Mouse (Mus musculus) v-Abl transformed pro-B cells (cell line): Measurements from ENCODE around the gene Cnnm3.

ENCODE experiments used
- in situ Hi-C, 2 experiments: fragments of 400-800 bp; cut with MboI; formaldehyde crosslinking; loops; one replicate each; pipeline ENCODE4 v1.15.1; 2025; ENCODE audit not compliant: unreplicated experiment in 2 of 2

The Cnnm3 gene

GRCm38 (mm10) chr1:36511289-36512021, at the start of gene Cnnm3:
TSS of gene Cnnm3 (plus strand) at chr1:36511867.
- in situ Hi-C loops, result no loop called here

DNA sequence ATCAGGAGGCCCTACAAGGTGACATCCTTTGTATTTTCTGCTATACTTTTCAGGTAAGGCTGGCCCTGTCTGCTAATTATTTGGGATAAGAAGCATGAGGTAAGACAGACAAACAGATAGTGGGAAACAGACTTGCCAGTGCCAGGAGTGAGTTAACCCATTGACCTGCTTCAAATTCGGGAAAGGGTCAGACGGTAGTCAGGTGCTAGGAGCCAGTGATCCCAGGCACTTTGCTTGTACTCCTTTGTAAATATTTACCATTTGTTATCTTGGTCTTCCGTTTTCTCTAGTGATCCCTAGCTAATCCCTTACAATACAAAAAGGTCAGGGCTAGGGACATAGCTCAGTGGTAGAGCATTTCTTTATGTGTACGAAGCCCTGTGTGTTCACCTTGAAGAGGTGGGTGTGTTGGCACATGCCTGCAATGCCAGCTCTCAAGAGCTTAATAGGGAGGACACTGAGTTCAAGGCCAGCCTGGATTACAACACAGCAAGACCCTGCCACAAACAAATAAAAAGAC, 46.0 kb upstream of the Cnnm3 start:
- in situ Hi-C loops, result no loop called here

- in situ Hi-C loops, result no loop called here
Measured at GRCm38 (mm10) chr1:36467446-36467845, 44.2 kb upstream of the Cnnm3 start.

DNA sequence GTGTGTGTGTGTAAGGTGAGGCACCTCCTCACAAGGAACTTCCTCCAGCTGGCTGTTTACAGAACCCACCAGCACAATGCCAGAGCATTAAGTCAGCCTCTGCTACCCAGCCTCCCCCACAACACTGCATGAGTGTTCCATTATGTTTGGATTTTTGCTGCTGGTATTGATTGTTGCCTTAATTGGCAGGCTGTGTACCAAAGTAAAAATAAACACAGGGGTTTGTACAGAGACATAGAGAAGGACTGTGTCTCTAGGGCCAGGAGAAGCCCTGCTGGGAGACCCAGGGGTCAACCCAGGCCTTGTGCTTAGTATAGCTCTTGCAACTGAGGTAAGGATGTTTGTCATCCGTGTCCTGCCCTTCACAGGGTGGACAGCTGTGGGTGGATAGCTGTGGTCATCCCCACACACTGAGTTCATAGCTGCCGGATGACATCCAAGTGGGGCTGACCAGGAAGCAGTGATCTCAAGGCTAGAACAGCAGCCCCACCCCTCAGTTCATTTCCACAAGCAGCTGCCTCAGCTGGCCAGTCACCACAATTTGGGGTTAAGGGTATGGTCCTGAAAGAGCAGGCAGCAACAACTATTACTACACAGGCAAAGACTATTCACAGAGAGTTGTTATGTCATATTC, 41.7 kb upstream of the Cnnm3 start:
- in situ Hi-C loops, result loop anchor here (5.0 to 10.0 kb wide), 3 partner anchors 103 to 405 kb away; partner anchors contain the start of genes Kansl3 (in 2 of the 2) and Hs6st1 (in 1 of the 2)

DNA sequence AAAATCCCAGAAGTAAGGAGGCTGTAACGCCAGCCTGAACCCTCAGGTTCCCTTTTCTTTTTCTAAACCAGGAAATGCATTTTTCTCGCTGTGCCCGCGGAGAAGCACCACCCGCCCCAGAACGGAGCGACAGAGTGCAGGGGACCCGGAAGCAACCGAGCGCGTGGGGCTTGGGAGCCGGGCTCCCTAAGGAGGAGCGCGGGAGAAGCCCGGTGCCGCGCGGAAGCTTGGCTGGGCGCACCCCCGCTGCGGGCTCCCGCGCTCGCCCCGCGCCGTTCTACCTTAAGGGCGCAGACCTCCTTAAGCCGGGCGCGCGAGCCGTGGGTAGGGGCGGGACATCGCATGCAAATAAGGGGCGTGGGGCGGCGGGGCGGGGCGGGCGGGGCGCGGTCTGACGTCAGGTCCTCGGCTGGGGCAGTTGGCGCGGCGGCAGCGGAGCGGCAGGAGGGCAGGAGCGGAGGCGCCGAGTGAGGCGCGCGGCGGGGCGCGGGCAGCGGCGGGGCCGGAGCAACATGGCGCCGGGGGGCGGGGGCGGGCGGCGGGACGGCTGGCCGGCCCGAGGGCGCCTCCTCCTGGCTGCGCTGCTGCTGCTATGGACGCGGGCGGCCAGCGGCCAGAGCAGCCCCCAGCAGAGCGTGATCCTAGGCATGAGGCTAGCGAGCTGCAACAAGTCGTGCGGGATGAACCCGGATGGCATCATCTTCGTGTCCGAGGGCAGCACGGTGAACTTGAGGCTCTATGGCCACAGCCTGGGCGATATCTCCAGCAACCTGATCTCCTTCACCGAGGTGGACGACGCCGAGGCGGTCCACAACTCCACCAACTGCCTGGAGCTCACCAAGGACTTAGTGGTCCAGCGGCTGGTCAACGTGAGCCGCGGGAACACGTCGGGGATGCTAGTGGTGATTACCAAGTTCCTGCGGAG, 40.2 kb upstream of the Cnnm3 start, which contains the start of gene Cnnm4:
Cnnm4 (plus strand) TSS at position 440 of the 925 bp plus-strand sequence.
- in situ Hi-C loops, result loop anchor here (5.0 to 10.0 kb wide), 3 partner anchors 104 to 407 kb away; partner anchors contain the start of genes Kansl3 (in 2 of the 2) and Hs6st1 (in 1 of the 2)

- in situ Hi-C loops, result loop anchor here (5.0 to 10.0 kb wide), 3 partner anchors 105 to 407 kb away; partner anchors contain the start of genes Kansl3 (in 2 of the 2) and Hs6st1 (in 1 of the 2)
Measured at GRCm38 (mm10) chr1:36472106-36472440, 39.6 kb upstream of the Cnnm3 start.

DNA sequence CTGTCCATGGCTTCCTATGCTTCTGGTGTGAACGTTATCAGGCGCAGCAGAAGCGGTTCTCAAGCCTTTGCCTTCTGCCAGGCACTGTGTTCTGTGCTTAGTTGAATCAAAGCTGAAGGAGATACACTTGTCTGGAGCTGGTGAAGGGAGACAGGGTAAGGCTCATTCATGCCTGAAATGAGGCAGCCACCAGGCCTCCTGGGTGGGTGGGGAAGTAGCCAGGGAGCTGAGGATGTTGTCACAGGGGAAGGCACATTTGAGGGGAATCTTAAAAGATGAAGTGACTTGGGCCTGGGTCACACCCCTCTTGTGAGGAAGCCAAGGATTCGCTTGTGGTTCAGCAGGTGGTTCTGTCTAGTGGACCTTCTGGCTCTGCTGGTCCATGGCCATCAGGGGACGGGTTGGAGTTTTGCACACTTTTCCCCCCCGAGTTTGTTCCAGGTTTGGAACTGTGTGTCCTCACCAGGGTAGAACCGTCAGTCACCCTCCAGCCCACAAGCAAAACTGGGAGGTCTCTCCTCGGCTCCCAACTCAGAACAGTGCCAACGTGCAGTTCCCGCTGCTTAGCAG, 38.4 kb upstream of the Cnnm3 start:
- in situ Hi-C loops, result loop anchor here (5.0 to 10.0 kb wide), 3 partner anchors 106 to 408 kb away; partner anchors contain the start of genes Kansl3 (in 2 of the 2) and Hs6st1 (in 1 of the 2)

- in situ Hi-C loops, result loop anchor here (5.0 to 25.0 kb wide), 4 partner anchors 107 to 1612 kb away; partner anchors contain the start of genes Kansl3 (in 2 of the 2) and Hs6st1 (in 1 of the 2)
Measured at GRCm38 (mm10) chr1:36474646-36475045, 37.0 kb upstream of the Cnnm3 start.

GRCm38 (mm10) chr1:36475480-36476110, 36.1 kb upstream of the Cnnm3 start:
- in situ Hi-C loops, result loop anchor here in 1 of 2 experiments (10.0 to 25.0 kb wide), 3 partner anchors 111 to 1613 kb away; partner anchors contain the start of genes Hs6st1 and Kansl3

GRCm38 (mm10) chr1:36476426-36476825, 35.2 kb upstream of the Cnnm3 start:
- in situ Hi-C loops, result loop anchor here in 1 of 2 experiments (10.0 to 25.0 kb wide), 3 partner anchors 112 to 1614 kb away; partner anchors contain the start of genes Hs6st1 and Kansl3

GRCm38 (mm10) chr1:36478343-36478795, 33.3 kb upstream of the Cnnm3 start:
- in situ Hi-C loops, result loop anchor here in 1 of 2 experiments (10.0 to 25.0 kb wide), 3 partner anchors 114 to 1616 kb away; partner anchors contain the start of genes Hs6st1 and Kansl3

- in situ Hi-C loops, result loop anchor here in 1 of 2 experiments (10.0 to 25.0 kb wide), 3 partner anchors 115 to 1618 kb away; partner anchors contain the start of genes Hs6st1 and Kansl3
Measured at GRCm38 (mm10) chr1:36479903-36480899, 31.5 kb upstream of the Cnnm3 start.

- in situ Hi-C loops, result loop anchor here in 1 of 2 experiments (25.0 kb wide), 1 partner anchor 1622 kb away; no protein-coding TSS in a partner anchor
Measured at GRCm38 (mm10) chr1:36483825-36484224, 27.8 kb upstream of the Cnnm3 start.

DNA sequence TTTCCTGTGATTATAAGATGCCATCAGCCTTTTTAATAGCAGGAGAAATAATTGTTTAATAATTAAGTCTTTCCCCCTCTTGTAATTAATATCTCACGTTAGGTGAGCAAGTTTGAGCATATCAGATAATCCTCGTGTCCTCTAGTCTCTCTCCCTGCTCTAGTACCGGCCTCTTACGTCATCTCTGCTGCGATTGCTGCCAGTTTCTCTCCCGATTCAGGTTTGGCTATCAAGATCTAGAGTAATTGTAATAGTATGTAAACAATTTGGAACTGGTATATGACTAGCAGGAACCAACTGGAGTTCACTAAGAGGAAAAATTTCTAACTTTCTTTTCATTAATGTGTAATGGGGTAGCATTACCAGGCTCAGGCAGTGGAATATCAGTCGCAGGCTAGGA, 26.6 kb upstream of the Cnnm3 start:
- in situ Hi-C loops, result loop anchor here in 1 of 2 experiments (25.0 kb wide), 1 partner anchor 1623 kb away; no protein-coding TSS in a partner anchor

DNA sequence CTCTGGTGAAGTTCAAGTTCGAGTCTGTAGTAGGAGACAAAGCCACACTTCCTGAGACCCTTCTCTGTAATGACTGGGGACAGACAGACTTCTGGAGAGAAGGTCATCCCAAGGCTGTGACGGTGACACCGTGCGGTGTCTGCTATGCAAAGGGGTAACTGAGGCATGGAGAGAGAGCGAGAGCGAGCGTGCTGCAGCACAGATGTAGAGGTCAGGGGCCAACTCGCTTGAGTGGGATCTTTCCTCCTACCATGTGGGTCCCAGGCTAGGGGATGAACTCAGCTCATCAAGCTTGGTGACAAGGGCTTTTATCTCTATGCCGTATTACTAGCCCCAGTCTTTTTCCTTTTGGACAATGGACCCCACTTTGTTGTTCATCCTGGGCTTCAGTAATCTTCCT, 24.6 kb upstream of the Cnnm3 start:
- in situ Hi-C loops, result loop anchor here in 1 of 2 experiments (25.0 kb wide), 1 partner anchor 1625 kb away; no protein-coding TSS in a partner anchor

DNA sequence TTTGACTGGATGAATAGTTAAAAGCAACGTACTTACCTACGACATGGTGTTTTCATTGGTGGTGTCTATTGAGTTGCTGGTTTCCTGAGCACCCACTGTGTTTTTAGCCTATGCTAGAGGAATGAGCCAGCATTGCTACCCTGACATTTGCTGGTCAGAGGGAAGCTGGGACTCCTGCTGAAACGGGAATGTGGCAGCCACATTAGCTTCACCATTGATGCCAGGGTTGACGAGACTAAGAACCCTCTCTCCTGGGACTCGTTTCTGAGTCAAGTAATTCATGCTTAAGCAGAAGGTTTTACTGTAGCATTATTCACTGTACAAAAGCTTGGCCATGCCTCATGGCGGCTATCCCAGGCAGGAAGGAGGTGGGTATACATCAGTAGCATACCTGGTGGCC, 22.0 kb upstream of the Cnnm3 start:
- in situ Hi-C loops, result loop anchor here in 1 of 2 experiments (25.0 kb wide), 1 partner anchor 1627 kb away; no protein-coding TSS in a partner anchor
